Mouse (Mus musculus) liver, postnatal 0 days (tissue): ENCODE data around the gene Ptger2. TPM values are rescaled to one million over a fixed set of nuclear protein-coding genes. Genes with fewer than 3 reads are reported as not detected.

Experiments used
- ATAC-seq: fragments of 200-750 bp; cut with Nextera tagmentation; 2 replicates; pipeline ENCODE4 v1.8.0; 2017; ENCODE audit warnings: mild to moderate bottlenecking, moderate library complexity
- DNase-seq: peaks from one replicate; pipeline ENCODE4 v3.0.0-alpha.2; 2016
- H3K27ac ChIP-seq: fragments of 300-500 bp; sonication (generic); 2 replicates; pipeline ENCODE4 v1.5.1; 2014; ENCODE audit warnings: antibody characterized with exemption, moderate library complexity, mild to moderate bottlenecking, low read depth
- H3K27me3 ChIP-seq: fragments of 300-500 bp; sonication (generic); 2 replicates; pipeline ENCODE4 v1.6.1; 2014; ENCODE audit warnings: low read length, control low read depth, mixed read lengths; ENCODE audit not compliant: insufficient read depth
- H3K36me3 ChIP-seq: fragments of 300-500 bp; sonication (generic); replicated peaks from 2 replicates; pipeline ENCODE4 v1.6.1; 2014; ENCODE audit warnings: mild to moderate bottlenecking, control low read depth, low read length, moderate library complexity, mixed read lengths; ENCODE audit not compliant: insufficient read depth
- H3K4me1 ChIP-seq: fragments of 300-500 bp; sonication (generic); 2 replicates; pipeline ENCODE4 v1.6.1; 2014; ENCODE audit warnings: antibody characterized with exemption, mild to moderate bottlenecking, control low read depth; ENCODE audit not compliant: insufficient read depth
- H3K4me2 ChIP-seq: fragments of 300-500 bp; sonication (generic); 2 replicates; pipeline ENCODE4 v1.6.1; 2014; ENCODE audit warnings: low read depth, mild to moderate bottlenecking, low read length, moderate library complexity, mixed read lengths
- H3K4me3 ChIP-seq: fragments of 300-500 bp; sonication (generic); 2 replicates; pipeline ENCODE4 v1.5.1; 2014; ENCODE audit warnings: low read depth, low read length
- H3K9ac ChIP-seq: fragments of 300-500 bp; sonication (generic); replicated peaks from 2 replicates; pipeline ENCODE4 v1.6.1; 2014; ENCODE audit warnings: mild to moderate bottlenecking, moderate library complexity
- H3K9me3 ChIP-seq: fragments of 300-500 bp; sonication (generic); 2 replicates; pipeline ENCODE4 v1.6.1; 2016; ENCODE audit warnings: mild to moderate bottlenecking, control low read depth, low read length, mixed read lengths
- CTCF ChIP-seq: sonication (generic); IDR thresholded peaks from 2 replicates; pipeline ENCODE4 v1.5.1; 2016; ENCODE audit warnings: antibody characterized with exemption, low read depth
- EP300 ChIP-seq: IDR thresholded peaks from 2 replicates; pipeline ENCODE4 v1.6.1; 2016; ENCODE audit warnings: antibody characterized with exemption, low read depth, mild to moderate bottlenecking
- WGBS: fragments of 180-500 bp; shearing (Covaris S2); extraction: QIAGEN DNeasy Blood & Tissue Kit; methylation state at CpG from one replicate; pipeline ENCODE4 v1.1.7; 2014; ENCODE audit not compliant: insufficient replicate concordance; 5-methylcytosine and 5-hydroxymethylcytosine counted together
- microRNA counts: library from miRNA; unstranded; fragments of <30 nt; microRNA quantifications from one replicate; lab custom pipeline; 2015
- microRNA-seq: library from miRNA; unstranded; fragments of <30 nt; microRNA quantifications from one replicate; pipeline ENCODE4, GENCODE M21; 2016
- polyA plus RNA-seq: library from polyadenylated mRNA; unstranded; fragments of >200 nt; fragmentation: Nextera tagmentation; extraction: Ambion mirVana; gene quantifications from 2 replicates; pipeline ENCODE4 v1.2.1, GENCODE M21; 2015

Gene Ptger2
- polyA plus RNA-seq, 1 experiment from 2014 or later, result 0.68 TPM

DNA sequence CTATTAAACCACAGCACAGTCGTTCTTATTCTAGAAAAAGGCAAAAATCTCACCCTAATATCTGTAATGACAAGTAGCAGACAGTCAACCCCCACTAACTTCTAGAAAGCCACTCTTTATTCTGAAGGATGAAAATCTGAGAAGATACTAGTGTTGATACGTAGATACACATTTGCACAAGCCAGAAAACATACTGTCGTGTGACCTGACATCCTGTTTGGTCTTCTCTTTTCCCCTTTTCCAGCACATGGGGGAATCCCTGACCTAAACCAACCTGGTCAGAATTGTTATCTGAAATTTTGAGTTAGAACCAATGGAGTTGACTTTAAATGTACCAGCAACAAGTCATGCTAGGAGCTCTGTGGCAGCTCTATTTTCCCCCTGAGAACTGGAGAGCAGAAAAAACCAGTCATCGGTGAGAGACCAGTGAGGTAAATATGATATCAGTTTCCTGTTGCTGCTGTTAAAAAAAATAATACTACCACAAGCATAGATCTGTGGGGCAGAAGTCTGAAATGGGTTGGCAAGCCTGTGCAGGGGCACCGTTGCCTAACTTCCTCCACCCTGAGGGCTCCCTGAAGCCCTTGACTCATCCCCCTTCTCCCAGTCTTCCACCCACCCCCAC is 53.0 kb downstream of the Ptger2 start:
- H3K4me3 ChIP-seq, result no peak overlapping the region
- H3K9ac ChIP-seq, result no peak overlapping the region
- WGBS, result 41% methylated on average over 5 of the region's 5 CpGs
- no peaks in the 10 kb centered on the region for H3K27me3 ChIP-seq
- DNase-seq, result no peak
- no peak for TF ChIP-seq CTCF
- TF ChIP-seq EP300, result no peak
- no peak overlapping the region for H3K27ac ChIP-seq
- ATAC-seq, result no peak
- H3K4me2 ChIP-seq, result no peak overlapping the region
- no peaks in the 10 kb centered on the region for H3K4me1 ChIP-seq
- no peaks in the 10 kb centered on the region for H3K9me3 ChIP-seq
- H3K36me3 ChIP-seq, result no peaks in the 10 kb centered on the region

- no peak for TF ChIP-seq CTCF
- no peak for TF ChIP-seq EP300
- WGBS, result 75% methylated on average over 2 of the region's 2 CpGs
- Histone ChIP-seq H3K4me2 (no peak overlapping the region), H3K9ac (no peak overlapping the region), H3K4me1 (peaks cover 5% of the 10 kb centered on the region; the same call in 1 of the 2 replicates), H3K36me3 (no peaks in the 10 kb centered on the region), H3K27ac (no peak overlapping the region), H3K9me3 (no peaks in the 10 kb centered on the region), H3K4me3 (no peak overlapping the region), H3K27me3 (no peaks in the 10 kb centered on the region)
- ATAC-seq, result no peak
- DNase-seq, result no peak
These were observed 60.1 kb downstream of the Ptger2 start for GRCm38 (mm10) chr14:45048128-45048527.

DNA sequence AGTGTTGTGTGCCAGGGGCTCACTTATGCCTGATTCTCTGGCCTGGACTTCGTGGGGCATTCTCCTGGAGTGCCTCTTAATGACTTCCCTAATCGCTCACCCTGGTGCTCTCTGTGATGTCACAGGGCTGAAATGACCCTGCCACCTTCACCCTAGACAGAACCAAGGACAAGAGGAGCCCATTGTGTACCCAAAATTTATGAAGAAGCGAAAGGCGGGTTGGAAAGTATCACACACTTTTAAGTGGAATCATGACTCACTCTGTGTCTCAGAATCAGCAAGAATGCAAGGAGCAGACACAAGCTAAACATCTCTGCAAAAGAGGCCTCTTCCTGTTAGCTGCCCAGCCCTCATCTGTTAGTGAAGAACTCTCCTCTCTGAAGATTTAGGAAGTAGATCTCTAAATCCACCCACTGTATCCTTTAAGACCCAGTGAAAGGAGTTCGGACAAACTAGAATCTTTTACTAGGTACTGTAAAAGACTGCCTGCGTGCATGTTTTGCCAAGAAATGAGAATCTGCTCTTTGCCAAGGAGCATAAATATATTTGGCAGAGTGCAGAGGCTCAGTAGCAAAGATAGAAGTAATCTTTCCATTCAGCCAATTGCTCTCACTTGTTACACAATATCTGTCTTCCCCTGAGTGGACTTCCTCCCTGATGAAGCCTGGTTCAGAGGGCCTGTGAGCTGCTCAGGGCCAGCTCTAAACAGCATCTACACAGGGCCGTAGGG is 61.9 kb downstream of the Ptger2 start:
- no peak overlapping the region for H3K4me3 ChIP-seq
- no peaks in the 10 kb centered on the region for H3K27me3 ChIP-seq
- peak overlapping the region; percentile 71 for H3K27ac ChIP-seq
- no peak overlapping the region for H3K9ac ChIP-seq
- peak; percentile 80 for ATAC-seq
- 26% methylated on average over 7 of the region's 7 CpGs for WGBS
- no peaks in the 10 kb centered on the region for H3K9me3 ChIP-seq
- H3K4me2 ChIP-seq, result no peak overlapping the region
- TF ChIP-seq EP300 (no peak), CTCF (no peak)
- H3K4me1 ChIP-seq, result peaks cover 5% of the 10 kb centered on the region; the same call in 1 of the 2 replicates
- H3K36me3 ChIP-seq, result no peaks in the 10 kb centered on the region
- no peak for DNase-seq

DNA sequence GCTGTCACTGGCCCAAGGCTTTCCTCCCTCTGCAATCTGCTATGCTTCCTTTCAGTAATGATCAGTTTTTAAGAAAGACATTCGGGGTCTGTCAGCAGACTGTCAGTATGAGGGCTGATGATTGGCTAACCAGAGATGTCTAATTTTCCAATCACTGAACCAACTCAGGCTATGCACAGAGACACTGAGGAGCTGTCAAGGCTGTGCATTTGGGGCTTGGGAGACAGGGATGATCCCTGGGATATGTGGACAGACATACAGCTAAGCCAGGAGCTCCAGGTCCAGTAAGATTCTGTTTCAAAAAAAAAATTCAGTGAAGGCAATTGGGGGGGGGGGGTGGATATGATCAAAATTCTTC is 62.4 kb downstream of the Ptger2 start:
- peak overlapping the region; percentile 71 for H3K27ac ChIP-seq
- no peaks in the 10 kb centered on the region for H3K27me3 ChIP-seq
- no peaks in the 10 kb centered on the region for H3K9me3 ChIP-seq
- H3K4me1 ChIP-seq, result peaks cover 5% of the 10 kb centered on the region; the same call in 1 of the 2 replicates
- 30% methylated on average over 1 of the region's 1 CpGs for WGBS
- H3K4me3 ChIP-seq, result no peak overlapping the region
- no peaks in the 10 kb centered on the region for H3K36me3 ChIP-seq
- no peak overlapping the region for H3K9ac ChIP-seq
- no peak for DNase-seq
- no peak for ATAC-seq
- TF ChIP-seq CTCF (no peak), EP300 (no peak)
- no peak overlapping the region for H3K4me2 ChIP-seq

DNA sequence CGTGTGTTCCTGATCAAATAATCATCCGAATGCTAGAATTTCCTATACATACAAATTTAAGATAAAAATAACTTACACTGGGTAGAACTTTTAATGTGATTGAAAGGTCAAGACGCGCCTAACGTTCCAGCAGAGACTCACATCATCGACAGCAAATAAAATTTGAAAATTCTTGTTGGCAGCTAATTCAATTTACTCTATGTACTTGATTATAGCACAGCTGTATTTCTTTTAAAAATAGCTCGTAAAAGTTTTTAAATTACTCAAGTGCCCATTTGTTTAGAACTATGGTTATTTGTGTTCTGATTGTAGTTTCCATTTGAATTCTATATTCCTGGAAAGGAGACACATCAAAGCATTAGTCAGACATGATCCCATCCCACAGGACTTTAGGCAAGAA is 63.1 kb downstream of the Ptger2 start:
- no peak overlapping the region for H3K4me2 ChIP-seq
- no peak for TF ChIP-seq EP300
- TF ChIP-seq CTCF, result no peak
- no peak overlapping the region for H3K27ac ChIP-seq
- H3K36me3 ChIP-seq, result no peaks in the 10 kb centered on the region
- ATAC-seq (no peak), DNase-seq (no peak)
- no peaks in the 10 kb centered on the region for H3K9me3 ChIP-seq
- no peak overlapping the region for H3K9ac ChIP-seq
- H3K4me1 ChIP-seq, result peaks cover 5% of the 10 kb centered on the region; the same call in 1 of the 2 replicates
- no peak overlapping the region for H3K4me3 ChIP-seq
- 74% methylated on average over 7 of the region's 7 CpGs for WGBS
- H3K27me3 ChIP-seq, result no peaks in the 10 kb centered on the region

MicroRNAs encoded within 50 kb of the gene (microRNA counts, 519-probe panel; counts per million panel counts)
- microRNA mmu-miR-327 (lab: Ali Mortazavi, UCI), result not detected

Small RNA genes within 50 kb of the gene (microRNA-seq; reads per million reads assigned to microRNA genes)
- gene Mir327, result not detected

Other genes with a start within 250 kb of the Ptger2 start
- not detected in 2 replicates for gene Gm8267, start 237.9 kb upstream of the Ptger2 start, polyA plus RNA-seq
- gene Ptgdr, start 128.8 kb upstream of the Ptger2 start, polyA plus RNA-seq, result not detected in 2 replicates
- gene Gpr137c, start 231.5 kb downstream of the Ptger2 start, polyA plus RNA-seq, result 0.65 and 0.66 TPM in 2 replicates
- gene Txndc16, start 232.1 kb downstream of the Ptger2 start, polyA plus RNA-seq, result 1.8 and 2.1 TPM in 2 replicates